Mouse (Mus musculus): ENCODE results near the gene Ccdc93. TPM values are rescaled to one million over a fixed set of nuclear protein-coding genes. Genes with fewer than 3 reads are reported as not detected.

The Ccdc93 gene
- polyA plus RNA-seq, 1 experiment from 2014 or later, result 12.2 TPM

DNA sequence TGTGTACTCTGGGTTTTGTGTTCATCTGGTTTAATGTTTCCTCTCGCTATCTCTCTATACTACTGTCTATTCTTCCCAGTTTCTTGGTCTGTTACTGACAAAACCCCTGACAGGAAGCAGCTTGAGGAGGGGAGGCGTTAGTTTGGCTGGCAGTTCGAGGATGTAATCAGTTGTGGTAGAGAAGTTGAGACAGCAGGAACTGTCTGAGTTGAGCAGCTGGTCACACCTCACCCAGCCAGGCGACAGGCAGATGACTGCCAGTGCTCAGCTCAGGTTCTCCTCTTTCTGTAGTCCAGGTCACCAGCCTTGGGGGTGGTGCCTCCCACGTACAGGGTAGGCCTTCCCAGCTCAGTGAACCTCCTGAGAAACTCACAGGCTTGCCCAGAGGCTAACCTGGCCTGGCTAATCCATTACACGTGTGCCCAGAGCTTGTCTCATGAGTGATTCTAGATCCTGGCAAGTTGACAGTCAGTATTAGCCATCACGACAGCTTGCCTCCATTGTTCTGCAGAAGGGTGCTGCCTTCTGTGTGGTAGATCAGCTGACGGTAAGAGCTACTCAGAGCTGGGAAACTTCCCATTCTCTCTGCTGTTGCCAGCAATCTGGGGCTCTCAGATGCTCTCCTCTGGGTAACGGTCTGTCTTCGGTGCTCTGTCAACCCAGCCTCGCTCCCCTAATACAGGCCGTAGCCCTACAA, 47.6 kb downstream of the Ccdc93 start:
- WGBS, result 91% methylated on average over 12 of the region's 12 CpGs
- H3K27me3 ChIP-seq (replicated peaks), result no peaks in the 10 kb centered on the region
- no peak overlapping the region for H3K9ac ChIP-seq (replicated peaks)
- peaks cover 67% of the 10 kb centered on the region for H3K36me3 ChIP-seq
- H3K27ac ChIP-seq (replicated peaks), result no peak overlapping the region
- no peaks in the 10 kb centered on the region for H3K4me1 ChIP-seq
- no peak for ATAC-seq (ENCODE audit: low FRiP score)
- no peak overlapping the region for H3K4me2 ChIP-seq
- no peak overlapping the region for H3K4me3 ChIP-seq (replicated peaks)
- H3K9me3 ChIP-seq (replicated peaks), result no peaks in the 10 kb centered on the region

DNA sequence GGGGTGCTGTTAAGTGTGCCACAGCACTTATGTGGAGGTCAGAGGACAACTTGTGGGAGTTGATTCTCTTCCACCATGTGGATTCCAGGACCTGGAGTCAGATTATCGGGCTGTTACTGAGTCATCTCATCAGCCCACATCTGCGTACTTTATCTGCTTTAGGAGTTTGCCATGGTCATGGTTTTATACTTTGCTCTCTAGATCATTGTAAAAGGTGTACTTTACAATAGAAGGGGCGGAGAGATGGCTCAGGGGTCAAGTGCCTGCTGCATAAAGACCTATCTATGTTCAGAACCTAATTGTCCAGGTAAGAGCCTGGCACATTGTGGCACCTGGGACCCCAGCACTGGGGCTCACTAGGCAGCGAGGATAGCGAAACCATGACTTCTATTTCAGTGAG, 48.6 kb downstream of the Ccdc93 start:
- Histone ChIP-seq H3K4me1 (no peaks in the 10 kb centered on the region), H3K27ac (replicated peaks) (no peak overlapping the region), H3K4me3 (replicated peaks) (no peak overlapping the region), H3K27me3 (replicated peaks) (no peaks in the 10 kb centered on the region), H3K36me3 (peaks cover 68% of the 10 kb centered on the region), H3K4me2 (no peak overlapping the region), H3K9ac (replicated peaks) (no peak overlapping the region), H3K9me3 (replicated peaks) (no peaks in the 10 kb centered on the region)
- WGBS, result 93% methylated on average over 5 of the region's 5 CpGs
- no peak for ATAC-seq (ENCODE audit: low FRiP score)

DNA sequence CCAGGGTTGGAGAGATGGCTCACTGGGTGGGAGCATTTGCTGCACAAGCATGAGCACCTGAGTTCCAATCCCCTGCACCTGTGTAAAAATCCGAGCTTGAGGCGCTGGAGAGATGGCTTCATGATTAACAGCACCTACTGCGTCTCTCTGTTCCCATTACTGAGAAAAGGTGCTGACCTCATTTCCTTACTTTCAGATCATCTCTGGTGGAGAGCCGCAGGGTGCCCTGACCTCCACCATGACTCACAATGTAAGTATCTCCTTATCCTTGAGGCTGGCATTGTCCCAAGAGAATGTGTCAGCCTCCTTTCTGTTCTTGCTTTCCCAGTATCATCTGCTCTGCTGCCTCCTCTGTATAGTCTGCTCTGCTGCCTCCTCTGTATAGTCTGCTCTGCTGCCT, 52.2 kb downstream of the Ccdc93 start:
- no peaks in the 10 kb centered on the region for H3K4me1 ChIP-seq
- H3K9me3 ChIP-seq (replicated peaks), result no peaks in the 10 kb centered on the region
- H3K4me2 ChIP-seq, result no peak overlapping the region
- H3K27ac ChIP-seq (replicated peaks), result no peak overlapping the region
- 89% methylated on average over 4 of the region's 4 CpGs for WGBS
- no peak overlapping the region for H3K9ac ChIP-seq (replicated peaks)
- H3K4me3 ChIP-seq (replicated peaks), result no peak overlapping the region
- peaks cover 75% of the 10 kb centered on the region for H3K36me3 ChIP-seq
- no peaks in the 10 kb centered on the region for H3K27me3 ChIP-seq (replicated peaks)
- ATAC-seq (ENCODE audit: low FRiP score), result no peak

DNA sequence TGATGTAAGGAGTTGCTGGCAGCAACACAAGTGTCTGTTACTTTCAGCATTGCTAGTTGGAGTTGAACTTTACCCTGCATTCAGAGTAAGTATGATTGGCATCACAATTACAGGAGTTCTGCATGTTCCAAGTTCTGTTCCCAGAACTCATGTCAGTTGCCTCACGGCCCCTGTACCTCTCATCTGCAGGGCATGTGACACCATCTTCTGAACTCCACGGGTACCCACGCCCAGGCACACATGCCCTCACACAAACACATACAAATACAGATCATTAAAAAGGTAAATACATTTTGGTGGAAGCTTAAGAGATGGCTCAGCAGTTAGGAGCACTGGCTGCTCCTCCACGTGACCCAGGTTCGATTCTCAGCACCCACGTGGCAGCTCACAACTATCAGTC, 56.0 kb downstream of the Ccdc93 start:
- WGBS, result 94% methylated on average over 6 of the region's 6 CpGs
- Histone ChIP-seq H3K9ac (replicated peaks) (no peak overlapping the region), H3K4me2 (no peak overlapping the region), H3K4me3 (replicated peaks) (no peak overlapping the region), H3K27ac (replicated peaks) (no peak overlapping the region), H3K36me3 (peaks cover 50% of the 10 kb centered on the region), H3K4me1 (no peaks in the 10 kb centered on the region), H3K9me3 (replicated peaks) (no peaks in the 10 kb centered on the region), H3K27me3 (replicated peaks) (no peaks in the 10 kb centered on the region)
- no peak for ATAC-seq (ENCODE audit: low FRiP score)

DNA sequence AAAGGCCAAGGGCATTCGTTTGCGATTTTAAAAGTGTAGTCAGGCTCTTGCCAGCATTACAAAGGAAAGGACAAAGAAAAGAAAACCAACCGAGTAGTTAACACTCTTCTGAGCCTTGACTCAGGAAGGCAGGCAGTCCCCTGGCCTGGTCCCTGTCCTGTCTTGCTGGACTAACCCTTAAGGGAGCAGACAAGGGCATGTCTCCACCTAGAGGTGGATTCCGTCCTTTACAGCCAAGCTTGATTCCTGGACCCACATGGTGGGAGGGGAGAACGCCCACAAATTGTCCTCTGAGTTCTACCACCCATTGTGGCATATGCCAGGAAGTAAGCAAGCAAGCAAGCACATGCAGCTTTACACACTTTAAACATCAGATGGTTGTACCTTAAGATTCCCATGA, 59.4 kb downstream of the Ccdc93 start:
- Histone ChIP-seq H3K4me3 (replicated peaks) (no peak overlapping the region), H3K4me1 (no peaks in the 10 kb centered on the region), H3K9ac (replicated peaks) (no peak overlapping the region), H3K36me3 (peaks cover 59% of the 10 kb centered on the region), H3K27me3 (replicated peaks) (no peaks in the 10 kb centered on the region), H3K27ac (replicated peaks) (no peak overlapping the region), H3K9me3 (replicated peaks) (no peaks in the 10 kb centered on the region), H3K4me2 (no peak overlapping the region)
- no peak for ATAC-seq (ENCODE audit: low FRiP score)
- WGBS, result 31% methylated on average over 5 of the region's 5 CpGs

DNA sequence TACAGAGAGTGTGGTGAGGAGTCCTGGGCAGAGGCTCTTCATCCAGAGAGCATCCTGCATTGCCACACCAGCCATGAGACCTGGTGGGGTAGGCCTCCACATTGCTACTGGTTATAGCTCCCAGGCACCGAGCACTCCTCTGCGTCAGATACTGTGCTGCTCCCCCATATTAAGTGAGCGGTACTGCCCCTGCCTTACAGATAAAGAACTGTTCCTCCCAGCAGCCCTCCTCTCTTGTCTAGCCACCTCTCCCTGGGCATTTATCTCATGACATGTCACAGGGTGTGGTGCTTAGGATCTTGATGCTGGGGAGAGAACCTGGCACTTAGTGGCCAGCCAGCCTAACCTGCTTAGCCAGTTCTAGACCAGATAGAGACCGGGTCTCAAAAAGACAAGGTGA, 66.2 kb downstream of the Ccdc93 start:
- Histone ChIP-seq H3K9me3 (replicated peaks) (no peaks in the 10 kb centered on the region), H3K27ac (replicated peaks) (no peak overlapping the region), H3K4me1 (no peaks in the 10 kb centered on the region), H3K9ac (replicated peaks) (no peak overlapping the region), H3K4me2 (no peak overlapping the region), H3K4me3 (replicated peaks) (no peak overlapping the region), H3K27me3 (replicated peaks) (no peaks in the 10 kb centered on the region), H3K36me3 (peaks cover 94% of the 10 kb centered on the region)
- no peak for ATAC-seq (ENCODE audit: low FRiP score)
- 96% methylated on average over 4 of the region's 4 CpGs for WGBS

DNA sequence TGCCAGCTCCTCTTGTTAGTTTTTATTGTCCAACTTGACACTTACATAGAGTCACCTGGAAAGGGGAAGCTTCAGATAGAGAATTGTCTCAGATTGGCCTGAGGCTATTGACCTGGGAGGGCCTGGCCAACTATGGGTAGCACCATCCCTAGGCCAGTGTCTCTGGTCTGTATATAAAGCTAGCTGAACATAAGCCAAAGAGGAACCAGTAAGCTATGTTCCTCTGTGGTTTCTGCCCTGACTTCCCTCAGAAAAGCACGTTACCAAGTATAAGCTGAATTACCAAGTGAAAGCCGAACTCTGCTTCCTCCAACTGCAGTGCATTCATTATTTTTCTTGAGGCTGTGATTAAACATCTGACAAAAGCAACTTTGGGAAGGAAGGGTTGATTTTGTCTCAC, 77.9 kb downstream of the Ccdc93 start:
- H3K27me3 ChIP-seq (replicated peaks), result no peaks in the 10 kb centered on the region
- WGBS, result 86% methylated on average over 2 of the region's 2 CpGs
- H3K4me2 ChIP-seq, result no peak overlapping the region
- no peaks in the 10 kb centered on the region for H3K4me1 ChIP-seq
- H3K36me3 ChIP-seq, result peaks cover 14% of the 10 kb centered on the region
- H3K9me3 ChIP-seq (replicated peaks), result no peaks in the 10 kb centered on the region
- H3K27ac ChIP-seq (replicated peaks), result no peak overlapping the region
- H3K4me3 ChIP-seq (replicated peaks), result no peak overlapping the region
- no peak overlapping the region for H3K9ac ChIP-seq (replicated peaks)
- ATAC-seq (ENCODE audit: low FRiP score), result no peak

DNA sequence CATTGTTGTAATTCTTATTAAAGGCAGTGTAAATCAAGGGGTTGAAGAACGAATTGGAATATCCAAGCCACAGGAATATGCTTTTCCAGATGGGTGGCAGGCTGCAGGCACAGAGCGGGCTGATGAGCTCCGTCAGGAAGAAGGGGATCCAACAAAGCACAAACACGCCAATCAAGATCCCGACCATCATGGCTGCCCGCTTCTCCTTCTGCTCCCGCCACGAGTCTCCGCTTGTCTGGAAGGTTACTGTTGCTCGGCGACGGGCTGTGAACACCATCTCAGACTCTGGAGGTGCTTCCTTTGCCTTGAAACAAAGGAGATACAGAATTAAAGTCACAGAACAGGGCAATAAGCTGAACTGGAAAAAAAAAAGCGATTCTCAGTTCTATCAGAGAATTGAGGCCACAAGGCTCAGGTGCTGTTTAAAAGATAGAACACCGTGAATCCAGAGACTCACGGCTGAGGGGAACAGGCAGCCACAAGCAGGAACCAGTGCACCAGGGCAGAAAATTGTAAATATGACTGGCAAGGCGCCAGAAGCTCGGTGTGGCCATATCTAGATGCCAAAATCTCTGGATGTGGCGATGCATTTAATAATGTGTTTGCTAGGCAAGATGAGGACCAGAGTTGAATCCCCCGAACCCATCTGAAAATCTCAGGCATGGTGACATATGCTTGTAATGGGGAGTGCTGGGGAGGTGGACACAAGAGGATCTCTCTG, 79.7 kb downstream of the Ccdc93 start:
- 88% methylated on average over 19 of the region's 19 CpGs for WGBS
- H3K27me3 ChIP-seq (replicated peaks), result no peaks in the 10 kb centered on the region
- no peaks in the 10 kb centered on the region for H3K4me1 ChIP-seq
- no peak overlapping the region for H3K4me2 ChIP-seq
- H3K9ac ChIP-seq (replicated peaks), result no peak overlapping the region
- no peak overlapping the region for H3K4me3 ChIP-seq (replicated peaks)
- H3K36me3 ChIP-seq, result no peaks in the 10 kb centered on the region; the same call in 1 of the 2 replicates
- no peak overlapping the region for H3K27ac ChIP-seq (replicated peaks)
- ATAC-seq (ENCODE audit: low FRiP score), result no peak
- H3K9me3 ChIP-seq (replicated peaks), result no peaks in the 10 kb centered on the region

DNA sequence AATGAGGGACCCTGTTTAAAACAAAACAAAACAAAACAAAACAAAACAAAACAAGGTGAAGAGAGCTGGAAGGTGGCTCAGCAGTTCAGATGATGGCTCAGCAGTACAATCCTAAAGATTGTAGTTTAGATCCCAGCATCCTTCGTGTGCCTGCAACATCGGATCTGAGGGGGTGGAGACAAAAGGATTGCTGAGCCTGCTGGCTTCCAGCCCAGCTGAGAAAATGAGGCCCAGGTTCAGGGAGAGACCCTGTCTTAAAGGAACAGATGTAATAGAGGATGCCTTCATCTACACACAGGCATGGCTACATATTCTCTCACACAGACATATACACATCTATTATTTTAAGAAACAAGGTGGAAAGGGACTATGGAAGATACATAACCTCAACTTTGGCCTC, 80.3 kb downstream of the Ccdc93 start:
- no peaks in the 10 kb centered on the region for H3K36me3 ChIP-seq
- H3K27me3 ChIP-seq (replicated peaks), result no peaks in the 10 kb centered on the region
- no peak overlapping the region for H3K4me3 ChIP-seq (replicated peaks)
- no peak overlapping the region for H3K4me2 ChIP-seq
- WGBS, result 41% methylated on average over 2 of the region's 2 CpGs
- H3K9ac ChIP-seq (replicated peaks), result no peak overlapping the region
- no peaks in the 10 kb centered on the region for H3K9me3 ChIP-seq (replicated peaks)
- no peak for ATAC-seq (ENCODE audit: low FRiP score)
- no peak overlapping the region for H3K27ac ChIP-seq (replicated peaks)
- no peaks in the 10 kb centered on the region for H3K4me1 ChIP-seq

DNA sequence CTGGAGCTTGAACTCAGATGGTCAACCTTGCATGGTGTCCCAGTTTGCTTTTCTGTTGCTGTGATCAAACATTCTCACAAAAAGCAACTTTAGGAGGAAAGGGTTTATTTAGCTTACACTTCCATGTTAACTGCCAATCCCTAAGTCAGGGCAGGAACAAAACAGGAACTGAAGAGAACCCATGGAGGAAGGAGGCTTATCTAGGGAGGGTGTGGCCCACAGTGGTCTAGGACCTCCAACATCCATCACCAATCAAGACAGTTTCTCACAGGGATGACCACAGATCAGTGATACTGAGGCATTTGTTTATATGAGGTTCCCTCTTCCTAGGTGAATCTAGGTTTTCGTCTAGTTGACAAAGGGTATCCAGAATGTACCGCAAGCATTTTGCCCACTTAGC, 81.1 kb downstream of the Ccdc93 start:
- no peaks in the 10 kb centered on the region for H3K36me3 ChIP-seq
- no peaks in the 10 kb centered on the region for H3K9me3 ChIP-seq (replicated peaks)
- H3K27ac ChIP-seq (replicated peaks), result no peak overlapping the region
- H3K27me3 ChIP-seq (replicated peaks), result no peaks in the 10 kb centered on the region
- ATAC-seq (ENCODE audit: low FRiP score), result no peak
- no peak overlapping the region for H3K4me2 ChIP-seq
- WGBS, result 97% methylated on average over 2 of the region's 2 CpGs
- no peaks in the 10 kb centered on the region for H3K4me1 ChIP-seq
- no peak overlapping the region for H3K9ac ChIP-seq (replicated peaks)
- H3K4me3 ChIP-seq (replicated peaks), result no peak overlapping the region

DNA sequence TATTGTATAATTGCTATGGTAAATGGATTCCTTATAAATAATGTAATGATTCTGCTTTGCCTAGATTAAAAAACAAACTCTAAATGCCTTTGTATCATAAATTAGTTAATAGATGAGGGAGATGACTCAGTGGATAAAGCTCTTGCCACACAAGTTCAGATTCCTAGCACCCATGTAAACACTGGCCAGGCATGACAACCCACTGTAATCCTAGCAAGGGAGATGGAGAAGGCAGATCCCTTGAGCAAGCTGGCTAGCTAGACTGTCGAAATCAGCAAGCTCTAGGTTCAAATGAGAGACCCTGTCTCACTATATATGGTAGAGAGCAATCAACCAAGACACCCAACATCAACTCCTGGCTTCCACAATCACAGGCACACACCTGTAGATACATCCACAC, 87.8 kb downstream of the Ccdc93 start:
- 87% methylated on average over 1 of the region's 1 CpGs for WGBS
- Histone ChIP-seq H3K27ac (replicated peaks) (no peak overlapping the region), H3K4me2 (no peak overlapping the region), H3K4me3 (replicated peaks) (no peak overlapping the region), H3K9ac (replicated peaks) (no peak overlapping the region), H3K9me3 (replicated peaks) (no peaks in the 10 kb centered on the region), H3K4me1 (no peaks in the 10 kb centered on the region), H3K27me3 (replicated peaks) (no peaks in the 10 kb centered on the region), H3K36me3 (no peaks in the 10 kb centered on the region)
- ATAC-seq (ENCODE audit: low FRiP score), result no peak

DNA sequence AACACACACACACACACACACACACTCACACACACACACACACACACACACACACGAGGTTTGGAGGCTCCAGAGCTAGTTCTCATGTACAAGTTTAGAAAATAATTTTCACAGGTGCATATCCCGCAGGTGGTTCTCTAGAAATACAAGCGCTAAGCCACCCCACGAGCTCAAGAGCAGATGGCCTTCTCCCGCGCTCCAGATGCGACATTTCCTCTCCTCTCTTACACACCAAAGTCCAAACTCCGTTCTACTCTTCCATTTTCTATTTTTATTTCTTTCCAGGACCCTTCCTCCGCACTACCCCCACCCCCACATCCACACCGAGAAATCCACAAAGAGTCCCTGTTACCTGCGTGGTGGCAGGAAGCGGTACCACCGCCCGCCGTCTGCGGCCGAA, 96.2 kb downstream of the Ccdc93 start:
- H3K27ac ChIP-seq (replicated peaks), result no peak overlapping the region
- peak overlapping the region; percentile 73 for H3K4me2 ChIP-seq
- H3K9ac ChIP-seq (replicated peaks), result 0 out of 2 replicates have a peak overlapping the region, but pooled peaks have one; percentile 26
- ATAC-seq (ENCODE audit: low FRiP score), result 0 out of 2 replicates have a peak, but pooled peaks have one; percentile 17
- H3K9me3 ChIP-seq (replicated peaks), result no peaks in the 10 kb centered on the region
- peaks cover 35% of the 10 kb centered on the region for H3K27me3 ChIP-seq (replicated peaks)
- H3K36me3 ChIP-seq, result no peaks in the 10 kb centered on the region
- peaks cover 16% of the 10 kb centered on the region for H3K4me1 ChIP-seq
- peak overlapping the region; percentile 39 for H3K4me3 ChIP-seq (replicated peaks)
- 53% methylated on average over 17 of the region's 17 CpGs for WGBS

Data from neural tube, embryonic 15.5 days (tissue).